Mouse (Mus musculus) hindbrain, embryonic 16.5 days (tissue): ENCODE data around the gene Sgca. TPM values are rescaled to one million over a fixed set of nuclear protein-coding genes. Genes with fewer than 3 reads are reported as not detected.

ENCODE experiments used
- ATAC-seq: fragments of 200-750 bp; cut with Nextera tagmentation; 2 replicates; pipeline ENCODE4 v1.8.0; 2017; ENCODE audit warnings: moderate TSS enrichment, moderate library complexity
- H3K27ac ChIP-seq: fragments of 300-500 bp; sonication (generic); 2 replicates; pipeline ENCODE4 v1.5.1; 2014; ENCODE audit warnings: low read depth, mild to moderate bottlenecking, control low read depth, low read length, moderate library complexity
- H3K27me3 ChIP-seq: fragments of 300-500 bp; sonication (generic); replicated peaks from 2 replicates; pipeline ENCODE4 v1.6.1; 2014; ENCODE audit warnings: low read length; ENCODE audit not compliant: control insufficient read depth, insufficient read depth
- H3K36me3 ChIP-seq: fragments of 300-500 bp; sonication (generic); 2 replicates; pipeline ENCODE4 v1.6.1; 2014; ENCODE audit warnings: mild to moderate bottlenecking, low read length, moderate library complexity, mixed read lengths; ENCODE audit not compliant: control insufficient read depth, insufficient read depth
- H3K4me1 ChIP-seq: fragments of 300-500 bp; sonication (generic); 2 replicates; pipeline ENCODE4 v1.6.1; 2014; ENCODE audit warnings: low read depth, low read length; ENCODE audit not compliant: control insufficient read depth, insufficient read depth
- H3K4me2 ChIP-seq: fragments of 300-500 bp; sonication (generic); 2 replicates; pipeline ENCODE4 v1.6.1; 2014; ENCODE audit warnings: mild to moderate bottlenecking, low read length, control low read depth, moderate library complexity
- H3K4me3 ChIP-seq: fragments of 300-500 bp; sonication (generic); 2 replicates; pipeline ENCODE4 v1.5.1; 2014; ENCODE audit warnings: mild to moderate bottlenecking, low read length, control low read depth, moderate library complexity
- H3K9ac ChIP-seq: fragments of 300-500 bp; sonication (generic); 2 replicates; pipeline ENCODE4 v1.6.1; 2014; ENCODE audit warnings: low read depth, mild to moderate bottlenecking, control low read depth, low read length, moderate library complexity
- H3K9me3 ChIP-seq: fragments of 300-500 bp; sonication (generic); 2 replicates; pipeline ENCODE4 v1.6.1; 2014; ENCODE audit warnings: mild to moderate bottlenecking, low read length, moderate library complexity; ENCODE audit not compliant: control insufficient read depth
- WGBS: fragments of 180-500 bp; shearing (Covaris S2); extraction: QIAGEN DNeasy Blood & Tissue Kit; methylation state at CpG from one replicate; pipeline ENCODE4 v1.1.7; 2014; 5-methylcytosine and 5-hydroxymethylcytosine counted together
- polyA plus RNA-seq: library from polyadenylated mRNA; unstranded; fragments of >200 nt; fragmentation: Nextera tagmentation; extraction: Ambion mirVana; gene quantifications from 2 replicates; pipeline ENCODE4 v1.2.1, GENCODE M21; 2015

The Sgca gene
- polyA plus RNA-seq, 1 experiment from 2014 or later = 0.24 TPM

DNA sequence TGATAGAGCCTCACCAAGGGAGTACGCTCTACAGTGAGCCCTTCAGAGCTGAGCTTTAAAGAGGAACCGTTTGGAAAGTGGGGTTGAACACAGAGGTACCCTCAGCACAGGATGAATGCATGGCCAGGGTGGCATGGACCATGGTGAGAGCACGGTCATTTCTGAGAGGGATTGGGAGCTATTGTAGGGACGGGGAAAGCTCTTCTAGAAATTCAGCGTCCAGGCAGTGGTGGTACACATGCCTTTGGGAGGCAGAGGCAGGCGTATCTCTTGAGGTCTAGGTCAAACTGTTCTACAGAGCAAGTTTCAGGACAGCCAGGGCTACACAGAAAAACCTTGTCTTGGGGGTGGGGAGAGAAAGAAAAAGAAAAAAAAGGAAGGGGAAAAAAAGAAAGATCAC is 20.9 kb upstream of the Sgca start:
- Histone ChIP-seq H3K9ac (no peak overlapping the region), H3K9me3 (no peaks in the 10 kb centered on the region), H3K27ac (no peak overlapping the region), H3K27me3 (no peaks in the 10 kb centered on the region), H3K36me3 (peaks cover 19% of the 10 kb centered on the region), H3K4me2 (no peak overlapping the region), H3K4me3 (no peak overlapping the region), H3K4me1 (peaks cover 51% of the 10 kb centered on the region)
- 92% methylated on average over 6 of the region's 6 CpGs for WGBS
- no peak for ATAC-seq

- 80% methylated on average over 8 of the region's 8 CpGs for WGBS
- Histone ChIP-seq H3K27me3 (no peaks in the 10 kb centered on the region), H3K27ac (no peak overlapping the region; the same call in 1 of the 2 replicates), H3K4me3 (no peak overlapping the region), H3K36me3 (peaks cover 12% of the 10 kb centered on the region), H3K9ac (no peak overlapping the region), H3K9me3 (no peaks in the 10 kb centered on the region), H3K4me2 (peak overlapping the region; percentile 96), H3K4me1 (peaks cover 50% of the 10 kb centered on the region)
- no peak for ATAC-seq
These were observed 20.0 kb upstream of the Sgca start for GRCm38 (mm10) chr11:94996101-94996500.

GRCm38 (mm10) chr11:94994947-94995772 is 19.0 kb upstream of the Sgca start:
- Histone ChIP-seq H3K9me3 (no peaks in the 10 kb centered on the region), H3K36me3 (peaks cover 4% of the 10 kb centered on the region), H3K9ac (peak overlapping the region; percentile 86), H3K27me3 (no peaks in the 10 kb centered on the region), H3K4me2 (peak overlapping the region; percentile 96), H3K4me1 (peaks cover 47% of the 10 kb centered on the region), H3K27ac (no peak overlapping the region), H3K4me3 (peak overlapping the region; percentile 68)
- no peak for ATAC-seq
- 83% methylated on average over 11 of the region's 11 CpGs for WGBS

DNA sequence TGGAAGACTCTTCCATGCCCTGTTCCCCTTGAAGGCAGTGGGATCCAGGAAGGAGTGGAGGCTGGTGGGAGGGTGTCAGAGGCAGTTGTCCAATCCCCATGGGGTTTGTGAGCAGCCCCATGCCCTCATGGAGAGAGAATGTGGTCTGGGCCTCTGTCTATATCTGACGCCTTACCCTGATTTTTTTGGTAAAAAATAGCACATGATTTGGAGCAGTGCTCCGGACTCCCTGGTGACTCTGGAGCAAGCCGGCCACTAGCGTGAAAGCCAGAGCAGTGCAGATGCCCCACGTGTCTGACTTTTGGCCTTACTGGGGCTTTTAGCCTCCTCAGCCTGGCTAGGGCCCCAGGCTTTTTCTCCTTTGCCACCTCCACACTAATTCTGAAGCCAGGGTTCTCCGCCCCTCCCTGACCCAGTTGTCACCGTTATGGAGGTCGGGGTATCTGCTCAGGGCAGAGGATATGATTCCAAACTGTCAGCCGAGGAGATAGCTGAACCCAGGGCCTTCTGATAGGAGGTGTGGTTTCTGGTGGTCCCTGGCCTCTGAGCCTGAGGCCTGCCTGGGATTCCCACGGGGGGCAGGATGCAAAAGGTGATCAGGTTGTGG is 18.2 kb upstream of the Sgca start:
- H3K9ac ChIP-seq = peak overlapping the region; percentile 86
- peaks cover 53% of the 10 kb centered on the region for H3K4me1 ChIP-seq
- peak overlapping the region; percentile 68 for H3K4me3 ChIP-seq
- no peaks in the 10 kb centered on the region for H3K27me3 ChIP-seq
- H3K36me3 ChIP-seq = peaks cover 4% of the 10 kb centered on the region; the same call in 1 of the 2 replicates
- H3K4me2 ChIP-seq = peak overlapping the region; percentile 96
- no peak for ATAC-seq
- no peaks in the 10 kb centered on the region for H3K9me3 ChIP-seq
- WGBS = 35% methylated on average over 10 of the region's 10 CpGs
- H3K27ac ChIP-seq = peak overlapping the region; percentile 48

DNA sequence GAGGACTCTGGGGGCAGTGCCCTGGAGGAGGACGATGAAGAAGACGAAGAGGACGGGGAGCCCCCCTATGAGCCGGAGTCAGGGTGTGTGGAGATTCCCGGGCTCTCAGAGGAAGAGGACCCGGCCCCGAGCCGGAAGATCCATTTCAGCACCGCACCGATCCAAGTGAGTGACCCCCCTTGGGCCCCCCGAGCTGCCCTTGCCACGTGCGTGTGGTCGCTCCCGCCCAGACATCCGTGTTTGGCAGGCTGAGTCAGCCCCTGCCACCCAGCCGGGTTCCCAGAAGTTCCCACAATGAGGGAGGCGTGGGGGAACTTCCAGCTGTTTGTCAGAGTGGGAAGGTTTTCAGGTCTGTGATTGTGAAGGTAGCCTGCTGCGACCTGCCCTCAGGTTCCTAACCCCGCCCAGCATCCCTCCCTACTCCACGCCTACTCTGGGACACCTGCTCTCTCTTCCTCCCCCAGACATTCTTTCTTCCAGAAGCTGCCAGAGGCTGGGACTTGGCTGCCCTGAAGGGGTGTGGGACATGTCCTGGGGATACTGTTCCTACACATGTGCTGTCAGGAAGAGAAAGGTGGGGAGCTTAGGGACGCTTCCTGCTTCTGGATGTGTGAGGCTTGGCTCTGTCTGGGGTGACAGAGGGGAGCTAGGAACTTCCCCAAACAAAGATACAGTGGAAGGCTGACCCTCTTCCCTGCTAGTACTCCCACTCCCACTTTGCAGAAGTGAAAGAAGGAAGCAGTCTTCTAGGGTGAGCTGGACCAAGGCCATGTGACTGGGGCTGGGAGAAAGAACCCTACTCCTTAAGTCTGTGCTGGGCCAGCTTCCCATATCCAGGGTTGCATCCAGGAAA is 16.9 kb upstream of the Sgca start:
- H3K4me3 ChIP-seq = peak overlapping the region; percentile 68
- peaks cover 56% of the 10 kb centered on the region for H3K4me1 ChIP-seq
- H3K36me3 ChIP-seq = peaks cover 4% of the 10 kb centered on the region; the same call in 1 of the 2 replicates
- H3K9ac ChIP-seq = peak overlapping the region; percentile 86
- no peak for ATAC-seq
- no peaks in the 10 kb centered on the region for H3K9me3 ChIP-seq
- peak overlapping the region; percentile 96 for H3K4me2 ChIP-seq
- WGBS = under 1% methylated on average over 22 of the region's 22 CpGs
- no peaks in the 10 kb centered on the region for H3K27me3 ChIP-seq
- H3K27ac ChIP-seq = peak overlapping the region; percentile 48

GRCm38 (mm10) chr11:94992480-94992753 is 16.3 kb upstream of the Sgca start:
- 1% methylated on average over 20 of the region's 20 CpGs for WGBS
- H3K36me3 ChIP-seq = peaks cover 4% of the 10 kb centered on the region; the same call in 1 of the 2 replicates
- peak overlapping the region; percentile 95; the same call in 1 of the 2 replicates for H3K27ac ChIP-seq
- H3K9me3 ChIP-seq = no peaks in the 10 kb centered on the region
- H3K27me3 ChIP-seq = no peaks in the 10 kb centered on the region
- peak overlapping the region; percentile 86 for H3K9ac ChIP-seq
- peak overlapping the region; percentile 68 for H3K4me3 ChIP-seq
- H3K4me1 ChIP-seq = peaks cover 54% of the 10 kb centered on the region
- ATAC-seq = no peak
- H3K4me2 ChIP-seq = peak overlapping the region; percentile 96

DNA sequence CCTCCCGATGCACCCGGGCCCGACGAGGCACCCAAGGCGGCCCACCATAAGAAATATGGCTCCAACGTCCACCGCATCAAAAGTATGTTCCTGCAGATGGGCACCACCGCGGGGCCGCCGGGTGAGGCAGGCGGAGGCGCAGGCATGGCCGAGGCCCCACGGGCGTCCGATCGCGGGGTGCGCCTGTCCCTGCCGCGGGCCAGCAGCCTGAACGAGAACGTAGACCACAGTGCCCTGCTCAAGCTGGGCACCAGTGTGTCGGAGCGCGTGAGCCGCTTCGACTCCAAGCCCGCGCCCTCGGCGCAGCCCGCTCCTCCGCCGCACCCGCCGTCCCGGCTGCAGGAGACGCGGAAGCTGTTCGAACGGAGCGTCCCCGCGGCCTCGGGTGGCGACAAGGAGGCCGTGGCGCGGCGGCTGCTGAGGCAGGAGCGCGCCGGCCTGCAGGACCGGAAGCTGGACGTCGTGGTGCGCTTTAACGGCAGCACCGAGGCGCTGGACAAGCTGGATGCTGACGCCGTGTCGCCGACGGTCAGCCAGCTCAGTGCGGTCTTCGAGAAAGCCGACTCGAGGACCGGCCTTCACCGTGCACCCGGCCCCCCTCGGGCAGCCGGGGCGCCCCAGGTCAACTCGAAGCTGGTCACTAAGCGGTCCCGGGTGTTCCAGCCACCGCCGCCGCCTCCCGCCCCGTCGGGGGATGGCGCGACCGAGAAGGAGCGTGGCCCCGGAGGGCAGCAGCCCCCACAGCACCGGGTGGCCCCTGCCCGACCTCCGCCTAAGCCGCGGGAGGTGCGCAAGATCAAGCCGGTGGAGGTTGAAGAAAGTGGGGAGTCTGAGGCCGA is 15.7 kb upstream of the Sgca start:
- Histone ChIP-seq H3K4me2 (peak overlapping the region; percentile 96), H3K4me1 (peaks cover 54% of the 10 kb centered on the region), H3K27ac (peak overlapping the region; percentile 95), H3K9me3 (no peaks in the 10 kb centered on the region), H3K9ac (peak overlapping the region; percentile 86), H3K27me3 (no peaks in the 10 kb centered on the region), H3K4me3 (peak overlapping the region; percentile 68), H3K36me3 (peaks cover 3% of the 10 kb centered on the region; the same call in 1 of the 2 replicates)
- no peak for ATAC-seq
- WGBS = 1% methylated on average over 89 of the region's 99 CpGs

DNA sequence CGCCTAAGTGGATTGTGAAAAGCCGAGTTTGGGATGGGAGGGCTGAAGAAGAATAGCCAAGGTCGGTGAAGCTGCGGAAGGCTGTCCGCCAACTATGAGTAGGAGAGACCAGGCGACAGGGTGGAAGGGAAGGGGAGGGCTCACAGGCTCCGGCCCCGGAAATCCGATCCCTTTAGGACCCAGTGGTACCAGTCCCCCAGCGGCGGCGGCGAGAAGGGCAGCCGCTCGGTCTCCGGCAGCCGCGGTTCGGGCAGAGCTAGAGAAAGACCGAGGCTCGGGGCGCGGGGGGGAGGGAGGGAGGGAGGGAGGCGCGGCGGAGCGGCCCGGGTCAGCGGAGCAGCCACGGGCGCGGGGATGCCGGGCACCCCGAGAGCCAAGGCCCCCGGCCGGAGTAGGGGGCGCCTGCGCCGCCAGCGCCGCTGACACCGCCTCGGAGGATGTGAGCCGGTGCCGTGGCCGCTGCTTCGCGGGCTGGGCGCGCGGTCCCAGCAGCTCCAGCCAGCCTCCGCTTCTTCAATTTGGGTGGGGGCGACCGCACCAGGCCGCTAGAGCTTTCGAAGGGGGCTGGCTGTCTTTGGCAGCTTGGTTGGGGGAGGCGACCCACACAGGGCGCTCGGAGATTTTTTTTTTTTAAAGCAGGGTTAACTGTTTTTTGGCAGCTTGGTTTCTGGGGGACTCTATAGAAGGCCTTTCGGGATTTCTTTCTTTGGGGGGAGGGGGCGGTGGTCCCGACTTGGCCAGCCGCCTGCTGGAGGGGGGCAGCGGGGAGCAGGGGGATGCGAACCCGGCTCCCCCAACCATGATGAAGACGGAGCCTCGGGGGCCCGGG is 14.8 kb upstream of the Sgca start, which contains the start of gene Ppp1r9b:
Ppp1r9b (plus strand) TSS at position 287 of the 829 bp plus-strand sequence.
- Histone ChIP-seq H3K9ac (peak within 1 kb of the TSS; percentile 86), H3K27ac (peak within 1 kb of the TSS; percentile 95), H3K4me3 (peak within 1 kb of the TSS; percentile 68), H3K36me3 (no peaks in the 10 kb centered on the region), H3K9me3 (no peaks in the 10 kb centered on the region), H3K4me2 (peak within 1 kb of the TSS; percentile 96), H3K27me3 (no peaks in the 10 kb centered on the region), H3K4me1 (peaks cover 49% of the 10 kb centered on the region)
- ATAC-seq = peak; percentile 77
- WGBS = under 1% methylated on average over 52 of the region's 69 CpGs
